Mouse (Mus musculus) midbrain, embryonic 13.5 days (tissue): ENCODE measurements at regions not wholly inside any gene's neighbourhood (a gene's known extent, or its start where the extent isn't known, plus 50 kb on each side); places are given as distances from the start of the nearest gene placed in this dataset.

ENCODE experiments used
- ATAC-seq: fragments of 200-750 bp; cut with Nextera tagmentation; 2 replicates; pipeline ENCODE4 v1.8.0; 2017; ENCODE audit warnings: mild to moderate bottlenecking, moderate TSS enrichment, moderate library complexity
- H3K27ac ChIP-seq: fragments of 300-500 bp; sonication (generic); 2 replicates; pipeline ENCODE4 v1.5.1; 2015; ENCODE audit warnings: inconsistent platforms, mild to moderate bottlenecking, moderate library complexity
- H3K27me3 ChIP-seq: fragments of 300-500 bp; sonication (generic); 2 replicates; pipeline ENCODE4 v1.6.1; 2015; ENCODE audit warnings: mild to moderate bottlenecking, inconsistent platforms
- H3K36me3 ChIP-seq: fragments of 300-500 bp; sonication (generic); 2 replicates; pipeline ENCODE4 v1.6.1; 2015; ENCODE audit warnings: mild to moderate bottlenecking, inconsistent platforms
- H3K4me1 ChIP-seq: fragments of 300-500 bp; sonication (generic); replicated peaks from 2 replicates; pipeline ENCODE4 v1.6.1; 2015; ENCODE audit warnings: inconsistent platforms
- H3K4me2 ChIP-seq: fragments of 300-500 bp; sonication (generic); replicated peaks from 2 replicates; pipeline ENCODE4 v1.6.1; 2015; ENCODE audit warnings: moderate library complexity, mild to moderate bottlenecking, inconsistent platforms
- H3K4me3 ChIP-seq: fragments of 300-500 bp; sonication (generic); replicated peaks from 2 replicates; pipeline ENCODE4 v1.5.1; 2015; ENCODE audit warnings: mild to moderate bottlenecking, inconsistent platforms
- H3K9ac ChIP-seq: fragments of 300-500 bp; sonication (generic); replicated peaks from 2 replicates; pipeline ENCODE4 v1.6.1; 2015; ENCODE audit warnings: mild to moderate bottlenecking, inconsistent platforms
- H3K9me3 ChIP-seq: fragments of 300-500 bp; sonication (generic); 2 replicates; pipeline ENCODE4 v1.6.1; 2016; ENCODE audit warnings: mild to moderate bottlenecking, inconsistent platforms
- WGBS: fragments of 180-500 bp; shearing (Covaris S2); methylation state at CpG from one replicate; pipeline ENCODE4 v1.1.7; 2015; 5-methylcytosine and 5-hydroxymethylcytosine counted together

DNA sequence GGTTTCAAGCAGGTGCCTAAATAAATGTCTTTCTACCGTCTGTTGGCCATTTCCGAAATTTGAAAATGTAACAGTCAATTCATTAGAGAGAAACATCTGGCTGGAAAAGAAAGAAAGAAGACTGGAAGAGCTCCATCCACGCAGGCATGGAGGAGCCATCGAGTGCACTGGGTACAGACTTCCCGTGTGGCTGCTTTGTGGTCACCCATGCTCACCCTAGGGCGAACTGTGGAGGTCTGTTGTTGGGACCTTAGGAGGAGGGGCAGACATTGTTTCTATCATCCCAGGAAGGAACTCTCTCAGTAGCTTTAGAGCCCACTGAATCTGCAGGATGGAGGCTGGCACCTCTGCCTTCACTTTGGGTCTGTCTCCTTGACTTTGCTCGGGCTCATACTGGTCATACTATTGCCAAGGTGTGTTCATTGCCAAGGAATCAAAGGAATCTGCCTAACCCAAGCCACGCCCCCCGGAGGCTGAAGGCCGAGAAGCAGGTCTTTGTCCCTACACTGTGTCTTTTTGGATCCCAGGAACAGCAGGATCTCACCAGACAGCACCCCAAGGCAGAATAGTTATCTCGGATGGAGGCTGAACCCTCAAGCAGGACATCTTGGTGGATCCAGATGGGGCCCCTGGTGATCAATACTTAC, 54.3 kb upstream of the Kcng1 start:
- H3K4me3 ChIP-seq: no peak overlapping the region
- H3K27me3 ChIP-seq: peaks cover 8% of the 10 kb centered on the region
- no peak for ATAC-seq
- no peak overlapping the region for H3K27ac ChIP-seq
- WGBS: 90% methylated on average over 11 of the region's 11 CpGs
- H3K36me3 ChIP-seq: no peaks in the 10 kb centered on the region
- no peak overlapping the region for H3K9ac ChIP-seq
- H3K9me3 ChIP-seq: no peaks in the 10 kb centered on the region
- no peak overlapping the region for H3K4me2 ChIP-seq
- peaks cover 44% of the 10 kb centered on the region for H3K4me1 ChIP-seq

DNA sequence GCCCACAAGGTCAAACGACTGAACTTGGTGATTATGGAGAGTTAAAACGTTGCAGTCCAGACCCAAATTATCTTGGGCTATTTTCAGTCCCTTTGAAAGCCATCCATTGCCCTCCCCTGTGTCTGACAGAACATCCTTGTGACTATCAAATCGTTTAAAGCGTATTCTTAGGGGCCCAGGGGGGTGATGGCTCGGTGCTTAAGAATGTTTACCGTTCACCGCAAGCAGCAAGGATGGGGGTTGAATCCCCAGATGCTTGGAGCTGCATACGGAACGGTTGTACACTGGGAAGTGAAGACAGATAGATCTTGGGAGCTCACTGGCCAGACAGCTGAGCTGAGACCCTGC, 52.7 kb upstream of the Kcng1 start:
- Histone ChIP-seq H3K9me3 (no peaks in the 10 kb centered on the region), H3K4me3 (no peak overlapping the region), H3K27ac (no peak overlapping the region; the same call in 1 of the 2 replicates), H3K4me1 (peaks cover 28% of the 10 kb centered on the region), H3K4me2 (no peak overlapping the region), H3K36me3 (no peaks in the 10 kb centered on the region), H3K27me3 (peaks cover 8% of the 10 kb centered on the region), H3K9ac (no peak overlapping the region)
- no peak for ATAC-seq
- 33% methylated on average over 9 of the region's 9 CpGs for WGBS

DNA sequence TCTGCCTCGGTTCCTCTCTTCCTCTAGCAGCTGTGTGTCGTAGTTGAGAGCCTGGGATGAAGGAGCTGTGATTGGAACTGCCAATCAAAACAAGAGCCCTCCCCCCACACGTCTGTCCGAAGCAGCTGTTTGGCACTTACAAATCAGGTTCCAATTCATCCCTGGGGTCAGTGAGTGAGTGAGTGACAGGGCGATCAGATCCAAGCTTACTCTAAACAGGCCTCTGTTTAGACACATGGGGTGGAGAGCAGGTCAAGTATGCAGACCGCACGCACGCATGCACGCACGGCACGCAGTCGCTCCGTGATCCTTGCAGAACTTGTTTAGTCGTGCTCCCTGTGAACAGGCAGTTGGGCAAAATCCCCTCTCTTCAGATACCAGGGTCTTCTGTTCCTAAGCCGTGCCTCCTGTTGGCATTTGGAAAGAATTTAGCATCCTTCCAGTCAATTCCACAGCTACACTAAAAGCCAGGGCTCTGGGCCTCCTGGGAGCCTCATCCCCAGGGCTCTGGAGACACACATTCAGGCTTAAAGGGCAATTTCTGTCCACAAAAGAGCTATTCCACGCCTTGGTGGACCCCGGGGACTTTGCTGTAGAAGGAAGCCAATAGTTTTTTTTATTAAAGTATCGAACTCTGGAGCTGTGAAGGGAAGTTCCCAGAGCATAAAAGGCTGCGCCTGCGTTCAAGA, 52.2 kb upstream of the Kcng1 start:
- H3K27ac ChIP-seq: peak overlapping the region; percentile 11; the same call in 1 of the 2 replicates
- no peak for ATAC-seq

DNA sequence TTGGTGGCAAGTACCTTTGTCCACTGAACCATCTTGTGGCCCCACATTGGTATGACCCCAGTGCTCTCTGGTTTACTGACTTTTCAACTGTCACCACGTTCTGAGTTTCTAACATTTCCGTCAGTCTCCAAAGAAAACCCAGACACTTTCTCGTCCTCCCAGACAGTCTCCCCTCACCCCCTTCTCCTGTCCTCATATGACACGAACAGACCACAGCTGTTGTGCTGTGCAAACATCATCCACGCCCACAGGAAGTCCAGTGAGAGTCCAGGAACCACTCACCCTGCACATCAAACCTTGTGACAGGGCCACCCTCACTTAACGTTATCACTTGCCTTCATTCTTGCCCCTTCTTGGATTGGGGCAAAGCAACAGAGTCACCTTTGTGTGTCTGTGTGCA, 51.4 kb upstream of the Kcng1 start:
- Histone ChIP-seq H3K27me3 (peaks cover 8% of the 10 kb centered on the region), H3K9ac (no peak overlapping the region), H3K4me1 (peaks cover 17% of the 10 kb centered on the region), H3K27ac (no peak overlapping the region), H3K36me3 (no peaks in the 10 kb centered on the region), H3K4me2 (no peak overlapping the region), H3K9me3 (no peaks in the 10 kb centered on the region), H3K4me3 (no peak overlapping the region)
- WGBS: 78% methylated on average over 6 of the region's 6 CpGs
- no peak for ATAC-seq

More for the DNA sequence above, 52.2 kb upstream of the Kcng1 start:
- Histone ChIP-seq H3K27me3 (peaks cover 8% of the 10 kb centered on the region), H3K36me3 (no peaks in the 10 kb centered on the region), H3K4me2 (0 out of 2 replicates have a peak overlapping the region, but pooled peaks have one; percentile 14), H3K4me3 (no peak overlapping the region), H3K4me1 (peaks cover 23% of the 10 kb centered on the region), H3K9ac (0 out of 2 replicates have a peak overlapping the region, but pooled peaks have one; percentile 5), H3K9me3 (no peaks in the 10 kb centered on the region)
- WGBS: 43% methylated on average over 20 of the region's 20 CpGs
